Mouse (Mus musculus) lung, postnatal 10 days (tissue): ENCODE data around the gene Auts2.

ENCODE experiments used
- DNase-seq: peaks from one replicate; pipeline ENCODE4 v3.0.0; 2021

Auts2 gene

GRCm38 (mm10) chr5:131869711-131870499, 673.2 kb downstream of the Auts2 start:
- no peak for DNase-seq

GRCm38 (mm10) chr5:131865200-131865599, 677.9 kb downstream of the Auts2 start:
- no peak for DNase-seq

- no peak for DNase-seq
Observed at GRCm38 (mm10) chr5:131857976-131858375, 685.2 kb downstream of the Auts2 start.

GRCm38 (mm10) chr5:131855358-131855757, 687.8 kb downstream of the Auts2 start:
- DNase-seq: peak; percentile 82

- no peak for DNase-seq
Observed at GRCm38 (mm10) chr5:131851597-131852453, 691.3 kb downstream of the Auts2 start.

GRCm38 (mm10) chr5:131850632-131851335, 692.4 kb downstream of the Auts2 start:
- DNase-seq: no peak

- no peak for DNase-seq
Observed at GRCm38 (mm10) chr5:131849644-131850043, 693.5 kb downstream of the Auts2 start.

- DNase-seq: no peak
Observed at GRCm38 (mm10) chr5:131844519-131844800, 698.7 kb downstream of the Auts2 start.

- DNase-seq: no peak
Observed at GRCm38 (mm10) chr5:131843766-131844518, 699.2 kb downstream of the Auts2 start.

- no peak for DNase-seq
Observed at GRCm38 (mm10) chr5:131839657-131840315, 703.4 kb downstream of the Auts2 start.

GRCm38 (mm10) chr5:131839023-131839422, 704.1 kb downstream of the Auts2 start:
- DNase-seq: no peak

GRCm38 (mm10) chr5:131838064-131838463, 705.1 kb downstream of the Auts2 start:
- no peak for DNase-seq

- no peak for DNase-seq
Observed at GRCm38 (mm10) chr5:131836014-131836735, 707.0 kb downstream of the Auts2 start.

- DNase-seq: no peak
Observed at GRCm38 (mm10) chr5:131832891-131833876, 710.0 kb downstream of the Auts2 start.

GRCm38 (mm10) chr5:131830111-131830510, 713.0 kb downstream of the Auts2 start:
- no peak for DNase-seq

GRCm38 (mm10) chr5:131829248-131829647, 713.9 kb downstream of the Auts2 start:
- peak; percentile 30 for DNase-seq

GRCm38 (mm10) chr5:131828607-131829006, 714.5 kb downstream of the Auts2 start:
- DNase-seq: no peak

GRCm38 (mm10) chr5:131826362-131827261, 716.5 kb downstream of the Auts2 start:
- no peak for DNase-seq

GRCm38 (mm10) chr5:131825421-131825820, 717.7 kb downstream of the Auts2 start:
- DNase-seq: no peak
